Mouse (Mus musculus): ENCODE measurements around the gene Impg2.

Impg2 gene

GRCm38 (mm10) chr16:56298836-56299235, 94.7 kb downstream of the Impg2 start:
- no peak for DNase-seq (ENCODE audit: extremely low read depth, low read depth, low spot score)

GRCm38 (mm10) chr16:56302996-56303395, 98.9 kb downstream of the Impg2 start:
- DNase-seq (ENCODE audit: extremely low read depth, low read depth, low spot score), result no peak

DNA sequence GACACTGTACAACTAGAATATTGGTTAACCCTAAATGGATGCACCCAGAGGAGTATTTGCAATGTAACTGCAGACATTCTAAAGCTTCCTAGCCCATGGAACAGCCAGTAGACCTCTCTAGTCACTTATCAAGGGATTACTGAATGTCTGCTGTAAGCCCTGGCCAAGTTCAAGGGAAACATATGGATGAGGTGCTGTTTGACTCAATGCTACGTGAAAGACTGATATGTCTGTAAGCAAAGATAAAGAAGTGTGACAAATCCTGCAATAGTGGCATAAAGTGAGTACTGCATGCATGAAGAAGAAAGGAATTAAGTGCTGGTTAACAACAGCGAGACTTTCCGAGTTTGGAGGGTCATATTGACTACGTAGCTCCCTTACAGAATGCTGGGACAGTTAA, 100.1 kb downstream of the Impg2 start:
- DNase-seq (ENCODE audit: extremely low read depth, low read depth, low spot score), result no peak

DNA sequence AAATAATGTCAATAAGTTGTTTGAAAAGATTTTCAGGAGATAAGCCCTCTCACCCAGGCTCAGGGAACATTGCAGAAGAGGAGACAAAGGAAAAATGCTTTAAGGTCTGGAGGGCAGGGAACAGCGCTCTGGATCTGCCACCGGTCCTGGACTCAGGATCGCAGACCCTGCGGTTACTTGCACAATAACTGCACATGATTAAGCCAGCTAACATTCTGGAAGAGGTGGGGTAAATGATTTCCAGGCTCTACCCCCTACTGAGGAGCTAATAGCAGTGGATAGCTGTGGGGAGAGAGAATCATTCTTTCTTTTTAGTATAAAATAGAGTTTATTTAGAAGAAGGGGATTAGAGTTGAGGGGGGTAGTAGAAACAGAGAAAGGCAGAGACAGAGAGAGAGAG, 103.5 kb downstream of the Impg2 start:
- no peak for DNase-seq (ENCODE audit: extremely low read depth, low read depth, low spot score)

DNA sequence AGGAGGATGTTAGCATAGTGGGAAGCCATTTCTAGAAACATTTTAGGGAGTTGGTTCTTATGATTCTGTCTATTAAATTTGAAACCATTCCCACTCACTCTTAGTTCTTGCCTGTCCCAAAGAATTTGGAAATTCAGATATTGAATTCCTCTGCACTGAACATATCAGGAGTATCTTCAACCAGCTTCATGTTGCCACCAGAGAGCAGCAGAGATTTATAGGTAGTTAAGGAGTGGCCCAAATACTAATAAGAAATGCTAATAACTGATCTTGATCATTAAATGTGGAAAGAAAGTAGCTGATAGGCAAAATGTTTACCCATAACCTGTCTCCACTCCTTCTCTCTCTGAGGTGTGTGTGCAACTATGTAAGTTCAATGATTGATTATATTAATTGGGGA, 107.2 kb downstream of the Impg2 start:
- no peak for DNase-seq (ENCODE audit: extremely low read depth, low read depth, low spot score)
